In the genomic region with DNA sequence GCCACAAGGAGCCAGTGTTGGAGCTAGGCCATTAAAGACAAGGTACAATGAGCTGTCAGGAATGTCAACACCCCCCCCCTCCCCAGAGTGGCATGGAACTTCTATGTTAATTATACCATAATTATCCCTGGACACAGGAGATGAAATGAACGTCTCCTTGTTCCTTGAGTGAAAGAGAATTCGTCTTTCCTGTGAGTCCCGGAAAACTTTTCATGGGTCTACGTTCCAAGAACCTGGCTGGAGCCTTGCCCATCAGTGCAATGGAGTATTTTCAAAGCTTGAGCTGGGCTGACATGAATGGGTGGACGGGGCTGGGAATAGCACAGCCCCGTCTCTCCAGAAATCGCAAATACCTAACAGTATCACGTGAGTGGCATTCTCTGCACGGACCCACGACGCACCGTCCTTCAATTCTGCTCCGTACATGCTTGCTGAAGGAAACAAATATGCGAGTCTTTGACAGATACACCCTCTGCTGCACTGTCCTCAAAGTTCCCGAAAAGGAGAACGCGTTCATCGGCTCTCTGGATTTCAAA, we compare ENCODE assay signal across 21 mouse cellular contexts.
A peak's percentile ranks its signal among the peaks of the same experiment; 100 is the strongest.
DNase-seq lines count a peak whose midpoint lies in the region; ATAC-seq and TF ChIP-seq lines count a peak whose summit lies in the region.
"Had no signal": no experiment of that assay in that cellular context is flagged by ENCODE, and none has a peak within 500 bp of the region (broad histone marks: within the 10 kb centered on the region; RNA-seq: fewer than 3 reads in every experiment).

No protein-coding gene starts in this region.

- H3K27me3 ChIP-seq in forebrain, embryonic 13.5 days: no peaks in the 10 kb centered on the region
- no peaks in the 10 kb centered on the region for H3K27me3 ChIP-seq in forebrain, embryonic 10.5 days (ENCODE audit: poor library complexity, severe bottlenecking)
- H3K27me3 ChIP-seq in midbrain, embryonic 11.5 days (ENCODE audit: control insufficient read depth, insufficient read depth, low read length): no peaks in the 10 kb centered on the region
- no peaks in the 10 kb centered on the region for H3K27me3 ChIP-seq in midbrain, embryonic 14.5 days (ENCODE audit: control insufficient read depth, insufficient read depth, low read length)
- H3K27me3 ChIP-seq: CH12.LX; hindbrain, embryonic 12.5 days; hindbrain, embryonic 15.5 days had no signal

- no peaks in the 10 kb centered on the region for H3K9me3 ChIP-seq in forebrain, embryonic 13.5 days (replicated peaks)
- no peaks in the 10 kb centered on the region for H3K9me3 ChIP-seq in forebrain, embryonic 10.5 days
- H3K9me3 ChIP-seq in midbrain, embryonic 11.5 days (ENCODE audit: control insufficient read depth, low read length): no peaks in the 10 kb centered on the region
- H3K9me3 ChIP-seq in midbrain, embryonic 14.5 days (ENCODE audit: control insufficient read depth, low read length): no peaks in the 10 kb centered on the region
- H3K9me3 ChIP-seq: hindbrain, embryonic 12.5 days; hindbrain, embryonic 15.5 days had no signal

- peaks cover 9% of the 10 kb centered on the region; the same call in 1 of the 2 replicates for H3K4me1 ChIP-seq in forebrain, embryonic 13.5 days
- 0 out of 2 replicates have a peak, but pooled peaks cover 4% of the 10 kb centered on the region for H3K4me1 ChIP-seq in forebrain, embryonic 10.5 days
- no peaks in the 10 kb centered on the region for H3K4me1 ChIP-seq in midbrain, embryonic 11.5 days (ENCODE audit: control insufficient read depth, insufficient read depth, low read length)
- no peaks in the 10 kb centered on the region for H3K4me1 ChIP-seq in midbrain, embryonic 14.5 days (ENCODE audit: control insufficient read depth, insufficient read depth, low read length)
- H3K4me1 ChIP-seq: hindbrain, embryonic 12.5 days; hindbrain, embryonic 15.5 days had no signal

- WGBS in forebrain, embryonic 13.5 days: 58% methylated on average over 18 of the region's 18 CpGs
- 90% methylated on average over 18 of the region's 18 CpGs for WGBS in forebrain, embryonic 10.5 days
- 93% methylated on average over 18 of the region's 18 CpGs for WGBS in midbrain, embryonic 11.5 days
- 92% methylated on average over 18 of the region's 18 CpGs for WGBS in midbrain, embryonic 14.5 days

- no peak for TF ChIP-seq CTCF in brain, embryonic 14.5 days (IDR thresholded peaks at IDR 0.05; ENCODE audit: borderline replicate concordance, extremely low read depth, insufficient read depth, insufficient read length)

- TF ChIP-seq POLR2A in brain, embryonic 14.5 days (IDR thresholded peaks at IDR 0.05; ENCODE audit: borderline replicate concordance, extremely low read depth, insufficient read depth, insufficient read length, poor library complexity, severe bottlenecking): no peak

- peak; percentile 22; the same call in 1 of the 2 replicates for ATAC-seq in forebrain, embryonic 13.5 days
- ATAC-seq in midbrain, embryonic 11.5 days (ENCODE audit: low FRiP score): no peak
- ATAC-seq in midbrain, embryonic 14.5 days (ENCODE audit: low FRiP score, low TSS enrichment): no peak
- ATAC-seq: intestine, postnatal 0 days had no signal

- no peak overlapping the region for H3K9ac ChIP-seq in forebrain, embryonic 13.5 days
- H3K9ac ChIP-seq in midbrain, embryonic 11.5 days (ENCODE audit: low read length): no peak overlapping the region
- H3K9ac ChIP-seq in midbrain, embryonic 14.5 days (replicated peaks; ENCODE audit: low read length): no peak overlapping the region
- H3K9ac ChIP-seq: hindbrain, embryonic 12.5 days; hindbrain, embryonic 15.5 days had no signal

- H3K36me3 ChIP-seq in forebrain, embryonic 13.5 days (ENCODE audit: poor library complexity, severe bottlenecking): no peaks in the 10 kb centered on the region
- no peaks in the 10 kb centered on the region for H3K36me3 ChIP-seq in forebrain, embryonic 10.5 days (replicated peaks)
- no peaks in the 10 kb centered on the region for H3K36me3 ChIP-seq in midbrain, embryonic 11.5 days (ENCODE audit: control insufficient read depth, insufficient read depth, low read length)
- H3K36me3 ChIP-seq in midbrain, embryonic 14.5 days (ENCODE audit: control insufficient read depth, insufficient read depth, low read length): no peaks in the 10 kb centered on the region
- H3K36me3 ChIP-seq: G1E; hindbrain, embryonic 12.5 days; hindbrain, embryonic 15.5 days had no signal

- no peak for DNase-seq in forebrain, embryonic 10.5 days (ENCODE audit: extremely low spot score, low spot score)
- peak; percentile 71 for DNase-seq in midbrain, embryonic 11.5 days (ENCODE audit: low spot score, missing footprints)
- DNase-seq in midbrain, embryonic 14.5 days: no peak
- peak; percentile 53 for DNase-seq in brain, embryonic 14.5 days (ENCODE audit: low read depth)
- DNase-seq in left cerebral cortex, adult 11 months (ENCODE audit: low spot score): no peak
- DNase-seq in liver: no peak
- DNase-seq: adrenal gland, adult 8-10 months; adrenal gland, postnatal 25 days; B cell, adult 2 months; cerebellum, adult 18-20 months; cerebellum, adult 9-10 months; cerebellum, postnatal 14 days; gastrocnemius, postnatal 14 days; heart, adult 11 months had no signal

- H3K4me3 ChIP-seq in forebrain, embryonic 13.5 days: no peak overlapping the region
- no peak overlapping the region for H3K4me3 ChIP-seq in forebrain, embryonic 10.5 days
- no peak overlapping the region for H3K4me3 ChIP-seq in midbrain, embryonic 11.5 days (ENCODE audit: low read depth, low read length)
- no peak overlapping the region for H3K4me3 ChIP-seq in midbrain, embryonic 14.5 days (replicated peaks; ENCODE audit: low read depth, low read length)
- H3K4me3 ChIP-seq: hindbrain, embryonic 12.5 days; hindbrain, embryonic 15.5 days had no signal

- no peak overlapping the region for H3K27ac ChIP-seq in forebrain, embryonic 13.5 days
- no peak overlapping the region for H3K27ac ChIP-seq in forebrain, embryonic 10.5 days
- H3K27ac ChIP-seq in midbrain, embryonic 11.5 days (ENCODE audit: low read depth, low read length): no peak overlapping the region
- H3K27ac ChIP-seq in midbrain, embryonic 14.5 days (replicated peaks; ENCODE audit: low read depth, low read length): no peak overlapping the region
- H3K27ac ChIP-seq: hindbrain, embryonic 12.5 days; hindbrain, embryonic 15.5 days had no signal

- H3K4me2 ChIP-seq in forebrain, embryonic 13.5 days: no peak overlapping the region
- H3K4me2 ChIP-seq in midbrain, embryonic 11.5 days: no peak overlapping the region
- no peak overlapping the region for H3K4me2 ChIP-seq in midbrain, embryonic 14.5 days (ENCODE audit: low read length)
- H3K4me2 ChIP-seq: heart, embryonic 11.5 days; hindbrain, embryonic 12.5 days; hindbrain, embryonic 15.5 days had no signal

Comparison
In these comparisons a context has a peak if more than half of its experiments do, and no peak if none do; other contexts are left out.
1. DNase-seq: peak in midbrain, embryonic 11.5 days (single experiment) and brain, embryonic 14.5 days (single experiment); none in forebrain, embryonic 10.5 days (single experiment), midbrain, embryonic 14.5 days (single experiment), left cerebral cortex, adult 11 months (single experiment) and liver (single experiment).